Mouse (Mus musculus) midbrain, embryonic 14.5 days (tissue): Measurements from ENCODE around the gene Nhsl2. TPM values are rescaled to one million over a fixed set of nuclear protein-coding genes. Genes with fewer than 3 reads are reported as not detected.

Source experiments
- ATAC-seq: fragments of 200-750 bp; cut with Nextera tagmentation; 2 replicates; pipeline ENCODE4 v1.8.0; 2017; ENCODE audit warnings: moderate number of reproducible peaks, moderate library complexity; ENCODE audit not compliant: low FRiP score, low TSS enrichment
- DNase-seq: peaks from one replicate; pipeline ENCODE4 v3.0.0-alpha.2; 2015
- H3K27ac ChIP-seq: fragments of 300-500 bp; sonication (generic); replicated peaks from 2 replicates; pipeline ENCODE4 v1.5.1; 2014; ENCODE audit warnings: mild to moderate bottlenecking, low read depth, low read length, moderate library complexity
- H3K27me3 ChIP-seq: fragments of 300-500 bp; sonication (generic); 2 replicates; pipeline ENCODE4 v1.6.1; 2014; ENCODE audit warnings: low read length, control low read depth, mixed read lengths; ENCODE audit not compliant: control insufficient read depth, insufficient read depth
- H3K36me3 ChIP-seq: fragments of 300-500 bp; sonication (generic); 2 replicates; pipeline ENCODE4 v1.6.1; 2014; ENCODE audit warnings: low read length, control low read depth; ENCODE audit not compliant: control insufficient read depth, insufficient read depth
- H3K4me1 ChIP-seq: fragments of 300-500 bp; sonication (generic); 2 replicates; pipeline ENCODE4 v1.6.1; 2014; ENCODE audit warnings: mild to moderate bottlenecking, antibody characterized with exemption, low read length, control low read depth; ENCODE audit not compliant: control insufficient read depth, insufficient read depth
- H3K4me2 ChIP-seq: fragments of 300-500 bp; sonication (generic); 2 replicates; pipeline ENCODE4 v1.6.1; 2014; ENCODE audit warnings: mild to moderate bottlenecking, low read length, moderate library complexity
- H3K4me3 ChIP-seq: fragments of 300-500 bp; sonication (generic); replicated peaks from 2 replicates; pipeline ENCODE4 v1.5.1; 2014; ENCODE audit warnings: low read depth, low read length
- H3K9ac ChIP-seq: fragments of 300-500 bp; sonication (generic); replicated peaks from 2 replicates; pipeline ENCODE4 v1.6.1; 2014; ENCODE audit warnings: mild to moderate bottlenecking, low read length, moderate library complexity
- H3K9me3 ChIP-seq: fragments of 300-500 bp; sonication (generic); 2 replicates; pipeline ENCODE4 v1.6.1; 2016; ENCODE audit warnings: low read length, control low read depth, mixed read lengths; ENCODE audit not compliant: control insufficient read depth
- WGBS: fragments of 180-500 bp; shearing (Covaris S2); extraction: QIAGEN DNeasy Blood & Tissue Kit; methylation state at CpG from one replicate; pipeline ENCODE4 v1.1.7; 2014; 5-methylcytosine and 5-hydroxymethylcytosine counted together
- polyA plus RNA-seq: library from polyadenylated mRNA; unstranded; fragments of >200 nt; fragmentation: Nextera tagmentation; extraction: Ambion mirVana; gene quantifications from 2 replicates; pipeline ENCODE4 v1.2.1, GENCODE M21; 2014

Gene Nhsl2
- polyA plus RNA-seq, 1 experiment from 2014 or later = 7.8 TPM

DNA sequence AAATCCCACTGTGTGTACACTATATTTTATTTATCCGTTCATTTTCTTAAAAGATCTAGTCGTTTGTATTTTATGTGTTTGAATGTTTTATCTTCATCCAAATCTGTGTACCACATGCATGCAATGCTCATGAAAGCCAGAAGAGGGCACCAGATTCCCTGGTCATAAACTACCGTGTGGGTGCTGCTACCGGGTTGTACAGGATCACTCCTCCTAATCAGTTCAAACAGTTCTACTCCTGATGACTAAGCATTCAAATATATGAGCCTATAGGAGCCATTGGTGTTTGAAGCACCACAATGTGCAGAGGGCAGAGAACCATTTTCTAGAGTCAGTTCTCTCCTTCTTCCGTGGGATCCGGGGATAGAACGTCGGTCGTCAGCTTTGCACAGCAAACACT is 210.3 kb downstream of the Nhsl2 start:
- Histone ChIP-seq H3K27ac (no peak overlapping the region), H3K4me2 (no peak overlapping the region), H3K27me3 (no peaks in the 10 kb centered on the region), H3K9ac (no peak overlapping the region), H3K9me3 (no peaks in the 10 kb centered on the region), H3K4me3 (no peak overlapping the region), H3K4me1 (0 out of 2 replicates have a peak, but pooled peaks cover 3% of the 10 kb centered on the region), H3K36me3 (no peaks in the 10 kb centered on the region)
- ATAC-seq (no peak), DNase-seq (peak; percentile 55)
- 63% methylated on average over 9 of the region's 9 CpGs for WGBS

DNA sequence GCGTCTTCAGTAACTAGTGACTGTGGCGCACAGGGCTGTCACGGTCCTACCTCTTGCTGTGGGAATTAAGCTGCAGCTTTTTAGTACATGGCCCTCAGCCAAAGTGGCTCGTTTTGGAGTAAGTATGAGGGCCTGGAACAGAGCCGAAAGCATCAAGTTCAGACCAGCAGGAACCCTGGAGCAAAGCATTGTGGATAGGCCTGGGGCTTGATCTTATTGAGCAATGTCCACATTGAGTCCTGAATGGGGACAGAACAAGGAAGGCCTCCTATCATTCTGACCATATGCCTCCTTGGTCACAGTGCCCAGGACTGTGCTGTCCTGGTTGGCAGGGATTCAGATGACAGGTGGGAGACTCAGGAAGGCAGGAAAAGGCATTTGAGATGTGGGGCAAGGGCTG is 211.1 kb downstream of the Nhsl2 start:
- H3K4me2 ChIP-seq = no peak overlapping the region
- DNase-seq (peak; percentile 31), ATAC-seq (no peak)
- WGBS = 63% methylated on average over 5 of the region's 5 CpGs
- H3K4me3 ChIP-seq = no peak overlapping the region
- no peak overlapping the region for H3K27ac ChIP-seq
- H3K9me3 ChIP-seq = no peaks in the 10 kb centered on the region
- H3K27me3 ChIP-seq = no peaks in the 10 kb centered on the region
- H3K4me1 ChIP-seq = 0 out of 2 replicates have a peak, but pooled peaks cover 3% of the 10 kb centered on the region
- no peaks in the 10 kb centered on the region for H3K36me3 ChIP-seq
- no peak overlapping the region for H3K9ac ChIP-seq

DNA sequence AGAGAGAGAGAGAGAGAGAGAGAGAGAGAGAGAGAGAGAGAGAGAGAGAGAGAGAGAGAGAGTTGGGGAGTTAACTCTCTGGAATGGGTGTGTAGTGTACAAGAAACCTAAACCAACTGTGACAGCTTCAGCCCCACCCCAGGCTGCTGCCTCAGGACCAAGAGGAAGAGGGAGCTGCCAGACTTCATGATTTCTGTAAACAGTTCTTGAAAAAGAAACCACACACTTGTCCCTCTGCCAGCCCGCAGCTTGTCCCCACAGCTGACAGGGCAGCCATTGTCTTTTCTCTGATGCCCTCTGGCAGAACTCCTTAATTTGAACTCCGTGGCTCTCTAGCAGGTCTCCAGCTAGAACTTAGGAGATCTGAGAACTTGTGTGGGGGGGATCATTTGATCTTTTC is 211.7 kb downstream of the Nhsl2 start:
- DNase-seq = peak; percentile 23
- 41% methylated on average over 2 of the region's 2 CpGs for WGBS
- Histone ChIP-seq H3K4me1 (0 out of 2 replicates have a peak, but pooled peaks cover 3% of the 10 kb centered on the region), H3K27ac (no peak overlapping the region), H3K4me2 (no peak overlapping the region), H3K36me3 (no peaks in the 10 kb centered on the region), H3K27me3 (no peaks in the 10 kb centered on the region), H3K9ac (no peak overlapping the region), H3K4me3 (no peak overlapping the region), H3K9me3 (no peaks in the 10 kb centered on the region)
- ATAC-seq = no peak

DNA sequence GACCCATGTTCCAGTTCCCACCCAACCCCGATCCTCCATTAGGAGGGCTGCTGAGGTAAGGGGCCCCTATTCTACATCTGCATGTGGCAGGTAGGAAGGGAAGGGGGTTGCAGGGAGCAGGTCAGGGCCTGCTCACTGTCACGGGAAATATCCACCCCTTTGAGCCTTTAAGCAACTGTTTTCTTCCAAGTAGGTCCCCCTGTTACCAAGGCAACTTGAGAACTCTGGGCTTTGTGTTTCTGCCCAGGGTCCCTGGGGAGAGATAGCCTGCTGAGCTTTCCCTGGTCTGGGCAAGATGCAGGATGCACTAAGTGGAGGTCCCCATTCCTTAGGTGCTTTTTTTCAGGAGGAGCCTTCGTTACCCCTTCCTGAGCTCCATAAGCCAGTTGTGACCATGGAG is 214.9 kb downstream of the Nhsl2 start:
- H3K9ac ChIP-seq = no peak overlapping the region
- H3K36me3 ChIP-seq = no peaks in the 10 kb centered on the region; the same call in 1 of the 2 replicates
- H3K9me3 ChIP-seq = no peaks in the 10 kb centered on the region
- ATAC-seq = no peak
- H3K4me2 ChIP-seq = no peak overlapping the region
- H3K27ac ChIP-seq = no peak overlapping the region
- no peak for DNase-seq
- no peaks in the 10 kb centered on the region for H3K27me3 ChIP-seq
- no peak overlapping the region for H3K4me3 ChIP-seq
- WGBS = 51% methylated on average over 3 of the region's 3 CpGs
- 0 out of 2 replicates have a peak, but pooled peaks cover 3% of the 10 kb centered on the region for H3K4me1 ChIP-seq

DNA sequence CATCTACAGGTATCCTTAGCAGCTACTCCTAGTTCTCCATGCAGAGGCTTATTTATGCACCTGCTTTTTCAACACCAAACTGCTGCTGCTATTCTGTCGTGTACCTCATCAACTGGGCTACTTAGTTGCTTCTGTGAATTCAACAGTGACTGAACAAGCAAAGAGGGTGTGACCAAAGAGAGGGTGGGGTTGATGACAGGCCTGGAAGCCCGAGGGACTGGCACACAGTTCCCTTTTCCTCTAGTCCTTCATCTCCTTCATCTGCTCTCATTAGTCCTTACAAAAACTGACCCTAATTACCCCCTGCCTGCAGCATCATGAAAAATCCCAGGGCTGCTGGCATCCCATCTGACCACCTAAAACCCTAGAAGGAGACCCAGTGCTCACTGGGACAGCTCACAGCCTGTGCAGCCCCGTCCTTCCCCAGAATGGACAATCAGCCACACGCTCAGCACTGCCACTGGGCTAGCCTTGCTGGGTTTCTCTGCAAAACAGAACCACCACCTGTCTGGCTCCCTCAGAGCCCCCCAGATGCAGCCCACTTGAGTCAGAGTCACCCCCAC is 216.1 kb downstream of the Nhsl2 start:
- Histone ChIP-seq H3K4me3 (no peak overlapping the region), H3K9me3 (no peaks in the 10 kb centered on the region), H3K9ac (no peak overlapping the region), H3K36me3 (no peaks in the 10 kb centered on the region; the same call in 1 of the 2 replicates), H3K27ac (no peak overlapping the region), H3K4me2 (no peak overlapping the region), H3K27me3 (no peaks in the 10 kb centered on the region), H3K4me1 (0 out of 2 replicates have a peak, but pooled peaks cover 3% of the 10 kb centered on the region)
- DNase-seq = no peak
- ATAC-seq = no peak
- 42% methylated on average over 4 of the region's 4 CpGs for WGBS

DNA sequence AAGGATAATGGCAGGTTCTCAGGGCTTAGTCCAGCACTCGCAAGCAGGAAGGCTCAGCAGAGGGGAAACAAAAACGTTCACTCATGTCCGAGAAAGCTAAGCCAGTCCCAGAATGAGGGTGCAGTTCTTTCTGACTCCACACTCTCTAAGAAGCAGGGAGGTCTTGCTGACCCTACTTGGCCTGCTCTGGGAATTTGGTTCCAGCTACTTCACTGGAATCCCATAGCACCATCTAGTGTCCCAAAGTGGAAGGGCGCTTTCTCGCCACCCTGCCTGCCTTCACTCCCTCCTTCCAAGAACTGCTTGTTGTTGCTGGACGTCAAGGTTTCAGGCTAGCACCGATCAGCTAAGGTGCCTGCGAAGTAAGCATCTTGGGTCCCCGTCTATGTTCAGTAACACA is 216.9 kb downstream of the Nhsl2 start:
- H3K27ac ChIP-seq = no peak overlapping the region
- 0 out of 2 replicates have a peak, but pooled peaks cover 3% of the 10 kb centered on the region for H3K4me1 ChIP-seq
- H3K9ac ChIP-seq = no peak overlapping the region
- DNase-seq (peak; percentile 87), ATAC-seq (no peak)
- no peak overlapping the region for H3K4me3 ChIP-seq
- H3K27me3 ChIP-seq = no peaks in the 10 kb centered on the region
- no peaks in the 10 kb centered on the region; the same call in 1 of the 2 replicates for H3K36me3 ChIP-seq
- no peak overlapping the region for H3K4me2 ChIP-seq
- WGBS = 25% methylated on average over 9 of the region's 9 CpGs
- H3K9me3 ChIP-seq = no peaks in the 10 kb centered on the region

DNA sequence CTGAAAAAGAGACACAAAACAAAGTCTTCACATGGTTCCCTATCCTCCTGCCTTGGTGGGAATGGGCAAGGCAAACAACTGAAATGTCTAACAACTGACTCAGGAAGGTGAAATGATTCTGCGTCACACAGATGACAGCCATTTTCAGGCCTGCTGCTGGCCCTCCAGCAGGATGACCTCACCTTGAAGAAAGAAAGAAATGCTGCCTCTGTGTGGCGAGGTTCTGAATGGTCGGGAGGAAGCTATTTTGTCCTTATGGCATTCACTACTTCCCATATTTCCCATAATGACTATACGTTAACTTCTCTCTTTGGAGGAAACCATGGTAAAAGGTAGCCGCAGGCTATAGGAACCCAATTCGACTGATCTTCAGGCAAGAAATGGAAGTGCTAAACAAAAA is 217.9 kb downstream of the Nhsl2 start:
- no peak overlapping the region for H3K4me3 ChIP-seq
- H3K9me3 ChIP-seq = no peaks in the 10 kb centered on the region
- H3K4me2 ChIP-seq = peak overlapping the region; percentile 21; the same call in 1 of the 2 replicates
- H3K36me3 ChIP-seq = no peaks in the 10 kb centered on the region; the same call in 1 of the 2 replicates
- peak; percentile 20 for DNase-seq
- 74% methylated on average over 6 of the region's 6 CpGs for WGBS
- no peak for ATAC-seq
- H3K4me1 ChIP-seq = 0 out of 2 replicates have a peak, but pooled peaks cover 7% of the 10 kb centered on the region
- no peak overlapping the region for H3K27ac ChIP-seq
- H3K9ac ChIP-seq = no peak overlapping the region
- no peaks in the 10 kb centered on the region for H3K27me3 ChIP-seq

DNA sequence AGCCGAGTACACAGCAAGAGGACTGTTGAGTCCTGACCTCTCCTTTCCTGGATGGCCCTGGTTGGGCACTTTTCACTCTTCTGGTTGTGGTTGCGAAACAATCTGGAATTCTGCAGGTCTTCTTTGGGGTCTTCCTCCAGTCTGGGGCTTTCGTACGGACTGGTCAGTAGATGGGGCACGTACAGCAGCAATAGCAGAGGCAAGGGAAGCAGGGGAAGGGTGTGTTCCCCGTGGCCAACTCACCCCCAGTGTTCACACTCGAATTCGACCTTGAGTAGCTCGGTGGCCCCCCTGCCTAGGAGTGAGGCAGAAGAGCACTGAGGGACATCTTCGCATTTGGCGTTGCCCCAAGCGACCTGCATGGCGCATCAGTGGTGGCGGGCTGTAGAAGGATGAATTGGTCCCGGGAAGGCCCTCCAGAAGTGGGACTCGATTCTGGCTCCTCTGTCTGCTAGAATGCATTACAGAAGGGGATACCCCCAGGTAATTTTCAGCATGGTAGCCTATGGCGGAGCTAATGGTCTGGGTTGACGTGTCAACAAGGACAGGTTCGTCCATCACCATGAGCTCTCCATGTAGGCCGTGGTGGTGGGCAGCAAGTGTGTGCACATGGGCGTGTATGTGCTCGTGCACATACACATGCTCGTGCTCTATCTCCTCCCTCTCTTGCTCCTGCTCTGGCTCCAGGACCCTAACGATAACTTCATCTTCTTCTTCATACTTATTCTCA is 219.8 kb downstream of the Nhsl2 start:
- WGBS = 94% methylated on average over 24 of the region's 24 CpGs
- H3K36me3 ChIP-seq = no peaks in the 10 kb centered on the region; the same call in 1 of the 2 replicates
- 0 out of 2 replicates have a peak, but pooled peaks cover 9% of the 10 kb centered on the region for H3K4me1 ChIP-seq
- peak overlapping the region; percentile 62 for H3K4me2 ChIP-seq
- H3K4me3 ChIP-seq = no peak overlapping the region
- H3K27ac ChIP-seq = no peak overlapping the region
- no peak for DNase-seq
- no peak overlapping the region for H3K9ac ChIP-seq
- H3K27me3 ChIP-seq = no peaks in the 10 kb centered on the region
- ATAC-seq = no peak
- no peaks in the 10 kb centered on the region for H3K9me3 ChIP-seq
